Mouse (Mus musculus): Measurements from ENCODE around the gene Sdk1.

- no peak for TF ChIP-seq CTCF (IDR thresholded peaks at IDR 0.05; ENCODE audit: insufficient read depth, low read depth, low read length)
- no peak for TF ChIP-seq POLR2A (IDR thresholded peaks at IDR 0.05; ENCODE audit: insufficient read depth, low read depth, low read length)
Observed at GRCm38 (mm10) chr5:142240288-142240687, 999.0 kb downstream of the Sdk1 start.

All from olfactory bulb, adult 2 months (tissue).